Mouse (Mus musculus): ENCODE measurements around the gene Pank3.

Gene Pank3

GRCm38 (mm10) chr11:35769188-35769745 is at the start of gene Pank3:
Gene Pank3, plus strand, starts transcription at chr11:35769484.
- DNase-seq (ENCODE audit: extremely low spot score, low read depth, low spot score), result peak; percentile 93

- no peak for DNase-seq (ENCODE audit: extremely low spot score, low read depth, low spot score)
Observed at GRCm38 (mm10) chr11:35723876-35724275, 45.4 kb upstream of the Pank3 start.

- DNase-seq (ENCODE audit: extremely low spot score, low read depth, low spot score), result no peak
Observed at GRCm38 (mm10) chr11:35726341-35726846, 42.9 kb upstream of the Pank3 start.

GRCm38 (mm10) chr11:35728200-35728599 is 41.1 kb upstream of the Pank3 start:
- DNase-seq (ENCODE audit: extremely low spot score, low read depth, low spot score), result no peak

- DNase-seq (ENCODE audit: extremely low spot score, low read depth, low spot score), result no peak
Observed at GRCm38 (mm10) chr11:35729186-35729585, 40.1 kb upstream of the Pank3 start.

GRCm38 (mm10) chr11:35732366-35732765 is 36.9 kb upstream of the Pank3 start:
- no peak for DNase-seq (ENCODE audit: extremely low spot score, low read depth, low spot score)

- no peak for DNase-seq (ENCODE audit: extremely low spot score, low read depth, low spot score)
Observed at GRCm38 (mm10) chr11:35736817-35737216, 32.5 kb upstream of the Pank3 start.

- no peak for DNase-seq (ENCODE audit: extremely low spot score, low read depth, low spot score)
Observed at GRCm38 (mm10) chr11:35737262-35737661, 32.0 kb upstream of the Pank3 start.

GRCm38 (mm10) chr11:35738102-35738501 is 31.2 kb upstream of the Pank3 start:
- DNase-seq (ENCODE audit: extremely low spot score, low read depth, low spot score), result no peak

GRCm38 (mm10) chr11:35743586-35743985 is 25.7 kb upstream of the Pank3 start:
- DNase-seq (ENCODE audit: extremely low spot score, low read depth, low spot score), result no peak

GRCm38 (mm10) chr11:35744571-35744970 is 24.7 kb upstream of the Pank3 start:
- DNase-seq (ENCODE audit: extremely low spot score, low read depth, low spot score), result no peak

- DNase-seq (ENCODE audit: extremely low spot score, low read depth, low spot score), result no peak
Observed at GRCm38 (mm10) chr11:35750578-35750977, 18.7 kb upstream of the Pank3 start.

- no peak for DNase-seq (ENCODE audit: extremely low spot score, low read depth, low spot score)
Observed at GRCm38 (mm10) chr11:35754906-35755418, 14.3 kb upstream of the Pank3 start.

GRCm38 (mm10) chr11:35755546-35755945 is 13.7 kb upstream of the Pank3 start:
- DNase-seq (ENCODE audit: extremely low spot score, low read depth, low spot score), result no peak

- DNase-seq (ENCODE audit: extremely low spot score, low read depth, low spot score), result no peak
Observed at GRCm38 (mm10) chr11:35756411-35757303, 12.6 kb upstream of the Pank3 start.

- no peak for DNase-seq (ENCODE audit: extremely low spot score, low read depth, low spot score)
Observed at GRCm38 (mm10) chr11:35760001-35760626, 9.2 kb upstream of the Pank3 start.

- no peak for DNase-seq (ENCODE audit: extremely low spot score, low read depth, low spot score)
Observed at GRCm38 (mm10) chr11:35760627-35761003, 8.7 kb upstream of the Pank3 start.

- no peak for DNase-seq (ENCODE audit: extremely low spot score, low read depth, low spot score)
Observed at GRCm38 (mm10) chr11:35766845-35767244, 2.4 kb upstream of the Pank3 start.

- DNase-seq (ENCODE audit: extremely low spot score, low read depth, low spot score), result no peak
Observed at GRCm38 (mm10) chr11:35769746-35770437, 608 bp downstream of the Pank3 start.

- DNase-seq (ENCODE audit: extremely low spot score, low read depth, low spot score), result no peak
Observed at GRCm38 (mm10) chr11:35770741-35771504, 1.6 kb downstream of the Pank3 start.
